Mouse (Mus musculus) yolk sac, embryonic 10.5 days (tissue): Measurements from ENCODE around the gene Shh.

Experiments
- DNase-seq: peaks from one replicate; pipeline ENCODE4 v3.0.0-alpha.2; 2017; ENCODE audit warnings: low spot score

Gene Shh

GRCm38 (mm10) chr5:28459456-28460225 is 7.4 kb downstream of the Shh start:
- DNase-seq, result no peak

GRCm38 (mm10) chr5:28458821-28459240 is 8.2 kb downstream of the Shh start:
- no peak for DNase-seq

GRCm38 (mm10) chr5:28457921-28458641 is 9.0 kb downstream of the Shh start:
- no peak for DNase-seq

GRCm38 (mm10) chr5:28456366-28456765 is 10.7 kb downstream of the Shh start:
- DNase-seq, result no peak

- no peak for DNase-seq
These were observed 11.3 kb downstream of the Shh start for GRCm38 (mm10) chr5:28455721-28456120.

GRCm38 (mm10) chr5:28454546-28454945 is 12.5 kb downstream of the Shh start:
- no peak for DNase-seq

- no peak for DNase-seq
These were observed 13.5 kb downstream of the Shh start for GRCm38 (mm10) chr5:28453523-28453922.

GRCm38 (mm10) chr5:28453086-28453485 is 14.0 kb downstream of the Shh start:
- no peak for DNase-seq

- DNase-seq, result peak; percentile 40
These were observed 15.9 kb downstream of the Shh start for GRCm38 (mm10) chr5:28451053-28451638.

- DNase-seq, result no peak
These were observed 16.7 kb downstream of the Shh start for GRCm38 (mm10) chr5:28450126-28450890.

GRCm38 (mm10) chr5:28425926-28426325 is 41.1 kb downstream of the Shh start:
- DNase-seq, result no peak

GRCm38 (mm10) chr5:28423781-28424180 is 43.3 kb downstream of the Shh start:
- DNase-seq, result no peak

GRCm38 (mm10) chr5:28419640-28420265 is 47.3 kb downstream of the Shh start:
- DNase-seq, result no peak

- no peak for DNase-seq
These were observed 48.3 kb downstream of the Shh start for GRCm38 (mm10) chr5:28418734-28419133.

- DNase-seq, result no peak
These were observed 51.0 kb downstream of the Shh start for GRCm38 (mm10) chr5:28416029-28416428.

GRCm38 (mm10) chr5:28414076-28414475 is 53.0 kb downstream of the Shh start:
- no peak for DNase-seq

- no peak for DNase-seq
These were observed 53.5 kb downstream of the Shh start for GRCm38 (mm10) chr5:28413533-28413932.

- DNase-seq, result no peak
These were observed 54.9 kb downstream of the Shh start for GRCm38 (mm10) chr5:28412006-28412685.
